ENCODE assay signal across 8 mouse cellular contexts in genomic region chr10:53378981-53379708, GRCm38 (mm10). TPM values are rescaled to one million over a fixed set of nuclear protein-coding genes. Genes with fewer than 3 reads are reported as not detected.
DNase-seq lines count a peak whose midpoint lies in the region; ATAC-seq and TF ChIP-seq lines count a peak whose summit lies in the region.

No protein-coding gene starts in this region.

- H3K4me1 ChIP-seq in lung, adult 2 months (ENCODE audit: control insufficient read depth, insufficient read depth, low read length), result peaks cover 13% of the 10 kb centered on the region
- H3K4me1 ChIP-seq in embryonic fibroblast, embryonic 13.5 days (ENCODE audit: control insufficient read depth, insufficient read depth, low read length), result no peaks in the 10 kb centered on the region; the same call in 1 of the 2 replicates
- H3K4me1 ChIP-seq in hindbrain, embryonic 13.5 days (replicated peaks), result peaks cover 29% of the 10 kb centered on the region
- peaks cover 22% of the 10 kb centered on the region for H3K4me1 ChIP-seq in limb, embryonic 13.5 days
- H3K4me1 ChIP-seq in midbrain, postnatal 0 days (ENCODE audit: insufficient read depth, low read length), result peaks cover 7% of the 10 kb centered on the region; the same call in 1 of the 2 replicates

- WGBS in lung, adult 2 months, result under 1% methylated on average over 59 of the region's 59 CpGs
- WGBS in hindbrain, embryonic 13.5 days, result under 1% methylated on average over 59 of the region's 59 CpGs
- under 1% methylated on average over 59 of the region's 59 CpGs for WGBS in limb, embryonic 13.5 days
- WGBS in midbrain, postnatal 0 days, result 0% methylated on average over 43 of the region's 59 CpGs

- no peak for DNase-seq in lung, adult 2 months
- DNase-seq in lung, postnatal 4 days, result no peak
- peak; percentile 73 for DNase-seq in ZHBTc4 (ENCODE audit: low read depth, low spot score)
- peak; percentile 60 for DNase-seq in midbrain, postnatal 0 days (ENCODE audit: low spot score)
- DNase-seq in ovary, postnatal 36 days (ENCODE audit: low spot score), result no peak

- TF ChIP-seq POLR2A in lung, adult 2 months (IDR thresholded peaks at IDR 0.05; ENCODE audit: borderline replicate concordance, extremely low read depth, low read depth, low read length), result no peak
- TF ChIP-seq POLR2A in embryonic fibroblast, embryonic 13.5 days (IDR thresholded peaks at IDR 0.05; ENCODE audit: low read depth, low read length), result no peak

- H3K9ac ChIP-seq in hindbrain, embryonic 13.5 days, result peak overlapping the region; percentile 98
- H3K9ac ChIP-seq in limb, embryonic 13.5 days, result peak overlapping the region; percentile 98
- peak overlapping the region; percentile 99 for H3K9ac ChIP-seq in midbrain, postnatal 0 days (replicated peaks; ENCODE audit: low read length, poor library complexity, severe bottlenecking)

- H3K27ac ChIP-seq in embryonic fibroblast, embryonic 13.5 days (ENCODE audit: insufficient read depth, low read length), result peak overlapping the region; percentile 78
- H3K27ac ChIP-seq in hindbrain, embryonic 13.5 days, result peak overlapping the region; percentile 98
- peak overlapping the region; percentile 99 for H3K27ac ChIP-seq in limb, embryonic 13.5 days
- H3K27ac ChIP-seq in midbrain, postnatal 0 days (ENCODE audit: low read depth, low read length), result peak overlapping the region; percentile 94

- peak overlapping the region; percentile 66 for H3K4me2 ChIP-seq in hindbrain, embryonic 13.5 days
- H3K4me2 ChIP-seq in limb, embryonic 13.5 days (replicated peaks), result peak overlapping the region; percentile 72
- peak overlapping the region; percentile 64 for H3K4me2 ChIP-seq in midbrain, postnatal 0 days (ENCODE audit: low read depth, low read length, poor library complexity, severe bottlenecking)

- no peaks in the 10 kb centered on the region for H3K9me3 ChIP-seq in hindbrain, embryonic 13.5 days
- H3K9me3 ChIP-seq in limb, embryonic 13.5 days, result no peaks in the 10 kb centered on the region
- H3K9me3 ChIP-seq in midbrain, postnatal 0 days (ENCODE audit: low read length), result no peaks in the 10 kb centered on the region

- H3K36me3 ChIP-seq in hindbrain, embryonic 13.5 days, result no peaks in the 10 kb centered on the region
- H3K36me3 ChIP-seq in limb, embryonic 13.5 days, result no peaks in the 10 kb centered on the region
- no peaks in the 10 kb centered on the region for H3K36me3 ChIP-seq in midbrain, postnatal 0 days (ENCODE audit: insufficient read depth, low read length)

- TF ChIP-seq CTCF in lung, adult 2 months (IDR thresholded peaks at IDR 0.05; ENCODE audit: insufficient read depth, low read length), result no peak
- TF ChIP-seq CTCF in embryonic fibroblast, embryonic 13.5 days (IDR thresholded peaks at IDR 0.05; ENCODE audit: borderline replicate concordance, insufficient read depth, low read length), result no peak
- TF ChIP-seq CTCF in midbrain, postnatal 0 days (IDR thresholded peaks at IDR 0.05), result peak; percentile 15; the same call in 1 of the 2 replicates

- no peaks in the 10 kb centered on the region for H3K27me3 ChIP-seq in hindbrain, embryonic 13.5 days
- H3K27me3 ChIP-seq in limb, embryonic 13.5 days, result no peaks in the 10 kb centered on the region
- H3K27me3 ChIP-seq in midbrain, postnatal 0 days (ENCODE audit: insufficient read depth, low read length), result no peaks in the 10 kb centered on the region

- peak; percentile 71 for ATAC-seq in hindbrain, embryonic 13.5 days (ENCODE audit: low FRiP score)
- peak; percentile 89 for ATAC-seq in limb, embryonic 13.5 days (ENCODE audit: low FRiP score, low read depth)
- peak; percentile 84 for ATAC-seq in midbrain, postnatal 0 days (ENCODE audit: low FRiP score)

- peak overlapping the region; percentile 85 for H3K4me3 ChIP-seq in lung, adult 2 months (replicated peaks; ENCODE audit: extremely low read depth, low read depth, low read length)
- H3K4me3 ChIP-seq in embryonic fibroblast, embryonic 13.5 days (ENCODE audit: insufficient read depth, low read length), result peak overlapping the region; percentile 94
- H3K4me3 ChIP-seq in hindbrain, embryonic 13.5 days, result peak overlapping the region; percentile 91
- peak overlapping the region; percentile 83 for H3K4me3 ChIP-seq in limb, embryonic 13.5 days
- H3K4me3 ChIP-seq in midbrain, postnatal 0 days (ENCODE audit: low read depth, low read length), result peak overlapping the region; percentile 95

RNA-seq across cellular contexts. Expression of gene Cep85l, which starts 0.6 kb away (rescaled TPM):
- polyA plus RNA-seq in lung, adult 2 months (2012; rRNA removed), result 6.5 and 7.5 TPM in 2 replicates
- 6.9 and 11.1 TPM in 2 replicates for polyA plus RNA-seq in embryonic fibroblast, embryonic 13.5 days (2011; ENCODE audit: insufficient read length, low read depth, missing spikeins)
- 5.7 TPM in 2 replicates for polyA plus RNA-seq in hindbrain, embryonic 13.5 days (2015; fragmentation: Nextera tagmentation; extraction: Ambion mirVana)
- 7.6 and 8.5 TPM in 2 replicates for polyA plus RNA-seq in limb, embryonic 13.5 days (2015; fragmentation: Nextera tagmentation; extraction: Ambion mirVana)
- 14.3 and 15.2 TPM in 2 replicates for total RNA-seq in midbrain, postnatal 0 days (2014; rRNA removed)
- 4.3 and 6.0 TPM in 2 replicates for polyA plus RNA-seq in midbrain, postnatal 0 days (2015; fragmentation: Nextera tagmentation; extraction: Ambion mirVana)

RNA-seq across cellular contexts. Expression of gene Pln, which starts 41.7 kb away (rescaled TPM):
- polyA plus RNA-seq in lung, adult 2 months (2012; rRNA removed), result 20.8 and 34.4 TPM in 2 replicates
- not detected in 2 replicates for polyA plus RNA-seq in embryonic fibroblast, embryonic 13.5 days (2011; ENCODE audit: insufficient read length, low read depth, missing spikeins)
- polyA plus RNA-seq in hindbrain, embryonic 13.5 days (2015; fragmentation: Nextera tagmentation; extraction: Ambion mirVana), result 1.5 and 1.8 TPM in 2 replicates
- polyA plus RNA-seq in limb, embryonic 13.5 days (2015; fragmentation: Nextera tagmentation; extraction: Ambion mirVana), result 1.6 and 2.7 TPM in 2 replicates
- not detected in 2 replicates for total RNA-seq in midbrain, postnatal 0 days (2014; rRNA removed)
- 0.20 and 0.32 TPM in 2 replicates for polyA plus RNA-seq in midbrain, postnatal 0 days (2015; fragmentation: Nextera tagmentation; extraction: Ambion mirVana)

Comparison
In these comparisons a context has a peak if more than half of its experiments do, and no peak if none do; other contexts are left out.
1. DNase-seq: peak in ZHBTc4 (single experiment) and midbrain, postnatal 0 days (single experiment); none in lung, adult 2 months (single experiment), lung, postnatal 4 days (0 of 2) and ovary, postnatal 36 days (single experiment).
2. Peak in every context shown above with its lines, with median percentiles within 50 percentile points of each other: H3K4me3 ChIP-seq, H3K27ac ChIP-seq, ATAC-seq, H3K4me2 ChIP-seq and H3K9ac ChIP-seq.